Mouse (Mus musculus) neural tube, embryonic 10.5 days (tissue): ENCODE measurements around the gene Wbp4.
"Not testable (repeated sequence)": the region's sequence is repeated elsewhere in the genome, so short reads cannot be mapped to it uniquely, and the experiment has no call there.

Experiments used
- DNase-seq: peaks from one replicate; pipeline ENCODE4 v3.0.0-alpha.2; 2017; ENCODE audit warnings: low spot score; ENCODE audit errors: extremely low spot score

Gene Wbp4

DNA sequence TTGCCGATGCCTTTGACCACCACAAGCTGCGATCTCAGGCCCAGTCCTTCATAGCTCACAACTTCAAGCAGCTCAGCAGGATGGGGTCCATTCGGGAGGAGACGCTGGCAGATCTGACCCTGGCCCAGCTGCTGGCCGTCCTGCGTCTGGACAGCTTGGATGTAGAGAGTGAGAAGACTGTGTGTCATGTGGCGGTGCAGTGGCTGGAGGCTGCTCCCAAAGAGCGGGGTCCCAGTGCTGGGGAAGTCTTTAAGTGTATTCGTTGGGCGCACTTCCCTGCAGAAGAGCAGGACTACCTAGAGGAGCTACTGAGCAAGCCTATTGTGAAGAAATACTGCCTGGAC, 28.8 kb downstream of the Wbp4 start:
- DNase-seq = not testable (repeated sequence)

DNA sequence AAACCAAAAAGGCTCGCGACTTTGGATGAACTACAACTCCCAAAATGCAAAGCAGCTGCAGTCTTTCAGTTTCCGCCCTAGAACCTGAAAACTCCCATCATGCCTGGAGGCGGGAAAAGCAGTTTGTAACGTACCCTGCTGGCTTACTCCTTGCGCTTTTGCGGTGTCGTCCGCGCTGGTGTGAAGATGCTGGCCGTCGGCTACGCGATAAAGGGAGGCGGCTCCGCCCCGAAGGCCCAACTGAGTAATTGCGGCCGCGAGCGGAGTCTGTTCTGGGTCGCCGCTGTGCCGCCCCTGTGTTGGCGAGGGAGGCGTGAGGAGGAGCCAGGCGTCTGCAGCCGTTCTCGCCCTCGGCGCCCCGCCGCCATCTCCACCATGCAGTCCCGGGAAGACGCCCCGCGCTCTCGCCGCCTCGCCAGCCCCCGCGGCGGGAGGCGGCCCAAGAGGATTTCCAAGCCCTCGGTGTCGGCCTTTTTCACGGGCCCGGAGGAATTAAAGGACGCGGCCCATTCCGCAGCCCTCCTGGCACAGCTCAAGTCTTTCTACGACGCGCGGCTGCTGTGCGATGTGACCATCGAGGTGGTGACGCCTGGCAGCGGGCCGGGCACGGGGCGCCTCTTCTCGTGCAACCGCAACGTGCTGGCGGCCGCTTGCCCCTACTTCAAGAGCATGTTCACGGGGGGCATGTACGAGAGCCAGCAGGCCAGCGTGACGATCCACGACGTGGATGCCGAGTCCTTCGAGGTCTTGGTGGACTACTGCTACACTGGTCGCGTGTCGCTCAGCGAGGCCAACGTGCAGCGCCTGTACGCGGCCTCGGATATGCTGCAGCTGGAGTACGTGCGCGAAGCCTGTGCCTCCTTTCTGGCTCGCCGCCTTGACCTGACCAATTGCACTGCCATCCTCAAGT, 29.4 kb downstream of the Wbp4 start, which contains the start of gene Kbtbd6:
Gene Kbtbd6, plus strand, starts transcription at position 155 of the 910 bp plus-strand sequence.
- peak; percentile 90 for DNase-seq

DNA sequence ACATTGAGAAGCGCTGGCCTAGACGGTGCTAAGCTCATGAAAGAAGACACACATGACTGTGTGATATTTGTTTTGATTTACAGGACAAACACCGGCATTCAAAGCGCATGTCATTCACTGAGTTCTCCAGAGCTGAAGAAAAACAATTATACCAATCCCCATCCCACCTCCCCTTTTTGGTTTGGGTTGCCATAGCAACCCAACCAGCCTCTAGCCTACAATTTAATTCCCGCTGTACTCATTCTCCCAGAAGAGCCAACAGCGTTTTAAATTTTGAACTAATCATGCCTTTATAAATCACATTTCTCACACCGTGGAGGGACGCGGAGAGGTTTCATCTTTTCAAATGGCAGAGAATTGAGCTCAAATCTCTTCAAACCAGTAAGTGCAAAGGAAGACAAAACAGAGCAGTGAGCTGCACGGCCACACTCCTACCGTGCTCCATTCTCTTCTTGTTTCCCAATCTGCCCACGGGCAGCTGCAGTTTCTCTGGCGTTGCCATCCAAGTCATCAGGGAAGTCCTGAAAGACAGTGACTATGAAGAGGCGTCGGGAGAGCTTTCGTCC, 36.2 kb downstream of the Wbp4 start:
- DNase-seq = no peak

DNA sequence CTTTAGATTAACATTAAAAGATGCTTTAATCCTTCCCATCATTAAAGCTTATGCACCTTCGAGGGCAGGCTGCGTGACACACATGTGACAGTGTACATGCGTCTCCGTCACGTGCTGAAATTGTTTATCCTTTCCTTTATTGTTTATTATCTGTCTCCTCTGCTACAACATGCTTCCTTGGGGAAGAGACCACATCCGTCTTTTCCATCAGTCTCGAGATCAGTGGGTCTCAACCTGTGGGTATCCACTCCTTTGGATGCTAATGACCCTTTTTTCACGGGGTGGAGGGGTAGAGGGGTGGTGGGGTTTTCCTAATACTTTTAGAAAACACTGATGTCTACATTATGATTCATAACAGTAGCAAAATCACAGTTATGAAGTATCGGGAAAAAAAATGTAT, 36.7 kb downstream of the Wbp4 start:
- DNase-seq = no peak

DNA sequence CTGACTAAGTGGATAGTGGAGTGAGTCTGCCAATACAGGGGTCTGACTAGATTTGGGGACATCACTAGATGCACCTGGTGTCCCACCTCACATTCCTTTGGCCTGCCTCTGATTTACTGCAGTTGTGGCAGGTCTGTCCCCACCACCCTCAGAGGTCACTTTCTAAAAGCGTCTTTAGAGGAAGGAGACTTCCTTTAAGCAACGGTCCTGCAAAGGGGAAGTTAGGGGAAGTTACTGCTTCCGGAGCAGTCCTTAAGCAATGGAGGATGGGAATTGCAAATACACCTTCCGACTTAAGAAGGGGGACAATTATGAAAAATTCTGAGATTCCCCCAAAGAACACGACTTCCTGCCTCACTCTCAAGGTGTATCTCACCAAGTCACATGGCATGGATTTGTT, 39.9 kb downstream of the Wbp4 start:
- no peak for DNase-seq

DNA sequence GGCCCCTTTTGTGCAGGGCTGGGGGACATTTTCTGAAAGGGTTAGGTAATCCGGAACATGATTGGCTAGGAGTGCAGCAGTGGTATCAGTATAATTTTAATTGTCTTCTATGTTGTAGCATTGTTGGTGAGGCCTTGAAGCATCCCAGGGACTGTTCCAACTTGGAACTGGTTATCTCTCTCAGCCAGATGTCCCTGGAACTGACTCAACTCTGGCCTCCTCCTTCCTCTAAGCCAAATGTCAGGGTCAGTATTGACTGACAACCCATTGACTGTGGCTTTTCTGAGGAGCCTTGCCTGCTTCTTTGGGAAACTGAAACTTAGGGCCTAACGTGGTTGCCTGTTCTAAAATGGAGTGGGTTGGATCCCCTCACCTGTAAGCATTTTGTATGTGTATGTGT, 40.7 kb downstream of the Wbp4 start:
- DNase-seq = no peak

DNA sequence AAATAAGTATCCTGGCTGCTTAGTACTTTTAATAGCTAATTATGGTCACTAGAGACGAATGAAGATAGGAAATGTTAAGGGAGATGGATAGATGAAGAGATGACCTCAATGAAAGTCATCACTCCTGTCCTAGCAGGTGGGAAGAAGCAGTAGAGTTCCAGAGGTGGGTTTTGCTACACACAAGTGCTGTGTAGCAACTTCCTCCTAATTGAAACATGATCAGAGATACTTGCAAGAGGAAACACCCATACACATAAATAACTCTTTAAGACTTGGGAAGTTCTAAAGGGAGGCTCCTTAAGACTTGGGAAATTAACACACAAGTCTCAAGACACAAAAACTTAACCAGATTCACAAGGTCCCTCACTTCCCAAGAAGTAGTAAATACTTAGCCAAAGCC, 47.3 kb downstream of the Wbp4 start:
- DNase-seq = no peak

DNA sequence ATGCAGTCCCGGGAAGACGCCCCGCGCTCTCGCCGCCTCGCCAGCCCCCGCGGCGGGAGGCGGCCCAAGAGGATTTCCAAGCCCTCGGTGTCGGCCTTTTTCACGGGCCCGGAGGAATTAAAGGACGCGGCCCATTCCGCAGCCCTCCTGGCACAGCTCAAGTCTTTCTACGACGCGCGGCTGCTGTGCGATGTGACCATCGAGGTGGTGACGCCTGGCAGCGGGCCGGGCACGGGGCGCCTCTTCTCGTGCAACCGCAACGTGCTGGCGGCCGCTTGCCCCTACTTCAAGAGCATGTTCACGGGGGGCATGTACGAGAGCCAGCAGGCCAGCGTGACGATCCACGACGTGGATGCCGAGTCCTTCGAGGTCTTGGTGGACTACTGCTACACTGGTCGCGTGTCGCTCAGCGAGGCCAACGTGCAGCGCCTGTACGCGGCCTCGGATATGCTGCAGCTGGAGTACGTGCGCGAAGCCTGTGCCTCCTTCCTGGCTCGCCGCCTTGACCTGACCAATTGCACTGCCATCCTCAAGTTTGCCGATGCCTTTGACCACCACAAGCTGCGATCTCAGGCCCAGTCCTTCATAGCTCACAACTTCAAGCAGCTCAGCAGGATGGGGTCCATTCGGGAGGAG, 54.5 kb downstream of the Wbp4 start:
- not testable (repeated sequence) for DNase-seq

DNA sequence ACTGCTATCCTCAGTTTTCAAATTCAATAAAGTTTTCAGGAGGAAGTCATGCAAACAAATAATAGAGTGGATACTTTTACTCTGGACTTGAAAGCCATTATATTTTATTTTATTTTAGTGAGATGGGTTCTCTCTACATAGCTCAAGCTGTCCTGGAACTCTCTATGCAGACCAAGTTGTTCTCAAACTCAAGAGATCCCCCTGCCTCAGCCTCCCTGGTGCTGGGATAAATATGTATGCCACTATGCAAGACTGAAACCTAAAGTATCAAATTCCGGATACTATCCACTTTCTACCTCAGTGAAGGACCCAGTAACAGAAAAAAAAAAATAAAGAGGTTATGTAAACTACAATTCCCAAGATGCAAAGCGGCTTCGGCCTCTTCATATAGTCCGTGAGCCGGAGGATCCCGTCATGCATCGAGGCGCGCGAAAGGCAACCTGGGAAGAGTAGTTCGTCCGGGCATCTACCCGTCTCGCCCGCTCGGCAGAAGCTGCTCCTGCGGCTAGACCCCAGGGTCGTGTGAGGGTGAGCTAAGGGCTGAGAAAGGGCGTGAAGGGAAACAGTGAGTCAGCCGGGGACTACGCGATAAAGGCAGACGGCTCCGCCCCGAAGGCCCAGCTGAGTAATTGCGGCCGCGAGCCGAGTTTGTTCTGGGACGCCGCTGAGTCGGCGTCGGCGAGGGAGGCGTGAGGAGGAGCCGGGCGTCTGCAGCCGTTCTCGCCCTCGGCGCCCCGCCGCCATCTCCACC, 55.2 kb downstream of the Wbp4 start, which contains the start of gene Kbtbd7:
Gene Kbtbd7, plus strand, starts transcription at position 533 of the 751 bp plus-strand sequence.
- DNase-seq = peak; percentile 90

DNA sequence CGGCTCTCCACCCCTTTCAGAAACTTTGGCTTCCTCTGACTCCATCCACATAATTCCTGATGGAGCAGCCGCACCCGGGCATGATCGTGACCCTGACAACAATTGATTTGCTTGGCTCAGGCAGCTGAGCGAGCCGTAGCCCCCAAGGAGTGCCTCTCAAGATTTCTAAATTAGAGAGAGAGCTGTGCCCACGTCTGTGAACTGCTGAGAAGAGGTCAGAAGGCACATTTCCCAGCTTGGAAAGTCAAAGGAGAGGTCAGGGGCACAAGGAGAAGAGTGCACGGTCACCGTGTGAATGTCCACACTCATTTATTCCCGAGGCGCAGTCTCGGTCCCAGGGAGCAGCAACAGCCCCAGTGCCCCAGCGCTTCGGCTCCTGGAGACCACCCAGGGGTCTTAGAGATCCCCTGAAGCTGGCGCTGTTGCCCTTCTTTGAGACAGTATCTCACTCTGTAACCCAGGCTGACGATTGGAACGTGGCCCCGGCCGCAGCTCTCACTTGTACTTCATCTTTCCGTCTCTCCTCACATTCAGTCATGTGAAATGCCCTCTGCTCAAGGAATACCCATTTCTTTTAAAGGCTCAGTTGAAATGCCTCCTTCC, 61.1 kb downstream of the Wbp4 start:
- peak; percentile 39 for DNase-seq

DNA sequence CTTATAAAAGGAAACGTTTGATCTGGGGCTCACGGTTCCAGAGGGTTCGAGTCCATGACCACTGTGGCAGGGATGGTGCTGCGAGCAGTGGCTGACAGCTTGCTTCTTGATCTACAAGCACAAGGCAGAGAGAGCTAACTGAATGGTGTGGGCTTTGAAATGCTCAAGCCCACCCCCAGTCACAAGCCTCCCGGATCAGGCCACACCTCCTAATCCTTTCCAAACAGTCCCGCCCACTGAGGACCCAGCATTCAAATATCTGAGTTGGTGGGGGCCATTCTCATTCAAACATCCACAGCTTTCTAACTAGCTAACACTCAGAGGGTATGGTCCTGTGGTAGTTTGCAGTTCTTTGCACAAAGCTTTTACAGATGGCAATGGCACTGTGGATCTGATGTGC, 68.2 kb downstream of the Wbp4 start:
- no peak for DNase-seq

DNA sequence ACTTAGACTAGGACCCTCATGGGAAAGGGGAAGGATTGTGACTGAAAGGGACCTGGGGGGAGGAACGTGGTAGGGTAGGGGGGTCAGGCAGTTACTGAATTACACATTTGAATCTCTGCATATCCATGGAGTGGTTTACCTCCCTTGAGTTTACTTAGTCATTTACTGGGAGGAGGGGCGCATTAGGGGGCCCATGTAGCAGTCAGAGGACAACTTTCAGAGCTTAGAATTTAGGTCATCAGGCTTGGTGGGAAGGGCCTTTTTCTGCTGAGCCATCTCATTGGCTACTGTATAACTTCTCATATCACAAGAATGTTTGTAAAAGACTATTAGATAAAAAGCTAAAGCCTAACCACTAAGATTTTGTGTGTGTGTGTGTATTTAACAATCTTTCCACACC, 70.7 kb downstream of the Wbp4 start:
- DNase-seq = no peak
